Mouse (Mus musculus) limb, embryonic 13.5 days (tissue): ENCODE data around the gene Arhgap42. TPM values are rescaled to one million over a fixed set of nuclear protein-coding genes. Genes with fewer than 3 reads are reported as not detected.

Experiments
- ATAC-seq: fragments of 200-750 bp; cut with Nextera tagmentation; 2 replicates; pipeline ENCODE4 v1.8.0; 2017; ENCODE audit warnings: low read depth, moderate number of reproducible peaks, moderate TSS enrichment; ENCODE audit not compliant: low FRiP score
- H3K27ac ChIP-seq: fragments of 300-500 bp; sonication (generic); 2 replicates; pipeline ENCODE4 v1.5.1; 2015; ENCODE audit warnings: inconsistent platforms, mild to moderate bottlenecking, moderate library complexity
- H3K27me3 ChIP-seq: fragments of 300-500 bp; sonication (generic); 2 replicates; pipeline ENCODE4 v1.6.1; 2015; ENCODE audit warnings: mild to moderate bottlenecking, inconsistent platforms
- H3K36me3 ChIP-seq: fragments of 300-500 bp; sonication (generic); 2 replicates; pipeline ENCODE4 v1.6.1; 2015; ENCODE audit warnings: inconsistent platforms, mild to moderate bottlenecking, moderate library complexity
- H3K4me1 ChIP-seq: fragments of 300-500 bp; sonication (generic); 2 replicates; pipeline ENCODE4 v1.6.1; 2015; ENCODE audit warnings: inconsistent platforms
- H3K4me2 ChIP-seq: fragments of 300-500 bp; sonication (generic); replicated peaks from 2 replicates; pipeline ENCODE4 v1.6.1; 2015; ENCODE audit warnings: inconsistent platforms, mild to moderate bottlenecking, moderate library complexity
- H3K4me3 ChIP-seq: fragments of 300-500 bp; sonication (generic); 2 replicates; pipeline ENCODE4 v1.5.1; 2015; ENCODE audit warnings: moderate library complexity, mild to moderate bottlenecking, inconsistent platforms
- H3K9ac ChIP-seq: fragments of 300-500 bp; sonication (generic); 2 replicates; pipeline ENCODE4 v1.6.1; 2015; ENCODE audit warnings: mild to moderate bottlenecking, inconsistent platforms
- H3K9me3 ChIP-seq: fragments of 300-500 bp; sonication (generic); 2 replicates; pipeline ENCODE4 v1.6.1; 2016; ENCODE audit warnings: inconsistent platforms
- WGBS: fragments of 180-500 bp; shearing (Covaris S2); methylation state at CpG from one replicate; pipeline ENCODE4 v1.1.7; 2015; 5-methylcytosine and 5-hydroxymethylcytosine counted together
- polyA plus RNA-seq: library from polyadenylated mRNA; unstranded; fragments of >200 nt; fragmentation: Nextera tagmentation; extraction: Ambion mirVana; gene quantifications from 2 replicates; pipeline ENCODE4 v1.2.1, GENCODE M21; 2015

The Arhgap42 gene
- polyA plus RNA-seq, 1 experiment from 2014 or later, result 48.0 TPM

- WGBS, result 72% methylated on average over 8 of the region's 8 CpGs
- H3K36me3 ChIP-seq, result no peaks in the 10 kb centered on the region
- ATAC-seq, result no peak
- H3K27me3 ChIP-seq, result no peaks in the 10 kb centered on the region
- no peaks in the 10 kb centered on the region for H3K9me3 ChIP-seq
- no peak overlapping the region for H3K4me2 ChIP-seq
- no peak overlapping the region for H3K9ac ChIP-seq
- no peak overlapping the region for H3K27ac ChIP-seq
- peaks cover 21% of the 10 kb centered on the region for H3K4me1 ChIP-seq
- no peak overlapping the region for H3K4me3 ChIP-seq
Measured at GRCm38 (mm10) chr9:9200827-9201388, 38.0 kb downstream of the Arhgap42 start.

GRCm38 (mm10) chr9:9199170-9199841 lies 39.6 kb downstream of the Arhgap42 start:
- Histone ChIP-seq H3K4me2 (no peak overlapping the region), H3K9me3 (no peaks in the 10 kb centered on the region), H3K36me3 (no peaks in the 10 kb centered on the region), H3K27ac (no peak overlapping the region), H3K4me3 (no peak overlapping the region), H3K27me3 (no peaks in the 10 kb centered on the region), H3K4me1 (peaks cover 28% of the 10 kb centered on the region), H3K9ac (no peak overlapping the region)
- WGBS, result 59% methylated on average over 8 of the region's 8 CpGs
- ATAC-seq, result no peak

- Histone ChIP-seq H3K27ac (no peak overlapping the region), H3K4me3 (no peak overlapping the region), H3K9ac (no peak overlapping the region), H3K4me1 (peaks cover 28% of the 10 kb centered on the region), H3K4me2 (no peak overlapping the region), H3K27me3 (no peaks in the 10 kb centered on the region), H3K9me3 (no peaks in the 10 kb centered on the region), H3K36me3 (no peaks in the 10 kb centered on the region)
- no peak for ATAC-seq
- WGBS, result 42% methylated on average over 3 of the region's 3 CpGs
Measured at GRCm38 (mm10) chr9:9198645-9199044, 40.3 kb downstream of the Arhgap42 start.

GRCm38 (mm10) chr9:9196046-9196445 lies 42.9 kb downstream of the Arhgap42 start:
- Histone ChIP-seq H3K36me3 (no peaks in the 10 kb centered on the region), H3K27me3 (no peaks in the 10 kb centered on the region)
- ATAC-seq, result no peak

GRCm38 (mm10) chr9:9194496-9194895 lies 44.4 kb downstream of the Arhgap42 start:
- ATAC-seq, result no peak
- H3K4me2 ChIP-seq, result no peak overlapping the region
- peaks cover 20% of the 10 kb centered on the region; the same call in 1 of the 2 replicates for H3K4me1 ChIP-seq
- H3K27ac ChIP-seq, result no peak overlapping the region
- H3K27me3 ChIP-seq, result no peaks in the 10 kb centered on the region
- 63% methylated on average over 1 of the region's 1 CpGs for WGBS
- H3K9me3 ChIP-seq, result no peaks in the 10 kb centered on the region
- H3K36me3 ChIP-seq, result no peaks in the 10 kb centered on the region
- H3K9ac ChIP-seq, result no peak overlapping the region
- H3K4me3 ChIP-seq, result no peak overlapping the region

More at GRCm38 (mm10) chr9:9196046-9196445, 42.9 kb downstream of the Arhgap42 start:
- H3K4me3 ChIP-seq, result no peak overlapping the region
- H3K4me1 ChIP-seq, result peaks cover 27% of the 10 kb centered on the region
- H3K9ac ChIP-seq, result no peak overlapping the region
- no peaks in the 10 kb centered on the region for H3K9me3 ChIP-seq
- no peak overlapping the region for H3K4me2 ChIP-seq
- no peak overlapping the region for H3K27ac ChIP-seq

- no peak overlapping the region for H3K9ac ChIP-seq
Measured at GRCm38 (mm10) chr9:9192716-9193115, 46.2 kb downstream of the Arhgap42 start.

GRCm38 (mm10) chr9:9190835-9191234 lies 48.1 kb downstream of the Arhgap42 start:
- no peak overlapping the region for H3K27ac ChIP-seq
- peaks cover 12% of the 10 kb centered on the region for H3K4me1 ChIP-seq
- H3K4me3 ChIP-seq, result no peak overlapping the region
- ATAC-seq, result no peak
- no peaks in the 10 kb centered on the region for H3K9me3 ChIP-seq
- H3K36me3 ChIP-seq, result no peaks in the 10 kb centered on the region
- no peak overlapping the region for H3K4me2 ChIP-seq
- no peak overlapping the region for H3K9ac ChIP-seq
- 89% methylated on average over 1 of the region's 1 CpGs for WGBS
- H3K27me3 ChIP-seq, result no peaks in the 10 kb centered on the region

More at GRCm38 (mm10) chr9:9192716-9193115, 46.2 kb downstream of the Arhgap42 start:
- peaks cover 12% of the 10 kb centered on the region for H3K4me1 ChIP-seq
- no peaks in the 10 kb centered on the region for H3K36me3 ChIP-seq
- WGBS, result 71% methylated on average over 4 of the region's 4 CpGs
- H3K4me3 ChIP-seq, result no peak overlapping the region
- no peak overlapping the region for H3K4me2 ChIP-seq
- H3K27me3 ChIP-seq, result no peaks in the 10 kb centered on the region
- no peaks in the 10 kb centered on the region for H3K9me3 ChIP-seq
- no peak overlapping the region for H3K27ac ChIP-seq
- no peak for ATAC-seq

GRCm38 (mm10) chr9:9188167-9188566 lies 50.7 kb downstream of the Arhgap42 start:
- peaks cover 4% of the 10 kb centered on the region for H3K4me1 ChIP-seq
- H3K27ac ChIP-seq, result no peak overlapping the region
- no peak overlapping the region for H3K4me3 ChIP-seq
- no peak overlapping the region for H3K9ac ChIP-seq
- no peak for ATAC-seq
- no peak overlapping the region for H3K4me2 ChIP-seq
- WGBS, result 79% methylated on average over 3 of the region's 3 CpGs
- no peaks in the 10 kb centered on the region for H3K36me3 ChIP-seq
- H3K9me3 ChIP-seq, result no peaks in the 10 kb centered on the region
- H3K27me3 ChIP-seq, result no peaks in the 10 kb centered on the region

- no peak overlapping the region for H3K4me3 ChIP-seq
- no peak for ATAC-seq
- H3K4me1 ChIP-seq, result 0 out of 2 replicates have a peak, but pooled peaks cover 3% of the 10 kb centered on the region
Measured at GRCm38 (mm10) chr9:9177745-9178144, 61.2 kb downstream of the Arhgap42 start.

GRCm38 (mm10) chr9:9174924-9175323 lies 64.0 kb downstream of the Arhgap42 start:
- peaks cover 6% of the 10 kb centered on the region for H3K36me3 ChIP-seq
- no peaks in the 10 kb centered on the region for H3K27me3 ChIP-seq
- H3K4me3 ChIP-seq, result no peak overlapping the region
- WGBS, result 73% methylated on average over 2 of the region's 2 CpGs
- H3K27ac ChIP-seq, result no peak overlapping the region
- no peak overlapping the region for H3K4me2 ChIP-seq
- ATAC-seq, result no peak
- H3K9ac ChIP-seq, result no peak overlapping the region
- no peaks in the 10 kb centered on the region for H3K9me3 ChIP-seq
- peaks cover 14% of the 10 kb centered on the region for H3K4me1 ChIP-seq

More at GRCm38 (mm10) chr9:9177745-9178144, 61.2 kb downstream of the Arhgap42 start:
- Histone ChIP-seq H3K4me2 (no peak overlapping the region), H3K36me3 (peaks cover 6% of the 10 kb centered on the region), H3K27me3 (no peaks in the 10 kb centered on the region), H3K9ac (no peak overlapping the region), H3K27ac (no peak overlapping the region), H3K9me3 (no peaks in the 10 kb centered on the region)
- 85% methylated on average over 4 of the region's 4 CpGs for WGBS

GRCm38 (mm10) chr9:9174206-9174605 lies 64.7 kb downstream of the Arhgap42 start:
- Histone ChIP-seq H3K27me3 (no peaks in the 10 kb centered on the region), H3K9ac (no peak overlapping the region), H3K4me1 (peaks cover 14% of the 10 kb centered on the region), H3K36me3 (peaks cover 6% of the 10 kb centered on the region), H3K9me3 (no peaks in the 10 kb centered on the region), H3K4me3 (no peak overlapping the region), H3K27ac (no peak overlapping the region), H3K4me2 (no peak overlapping the region)
- WGBS, result 81% methylated on average over 5 of the region's 5 CpGs
- no peak for ATAC-seq

GRCm38 (mm10) chr9:9173091-9173490 lies 65.8 kb downstream of the Arhgap42 start:
- no peak overlapping the region for H3K4me2 ChIP-seq
- no peaks in the 10 kb centered on the region for H3K36me3 ChIP-seq
- no peak for ATAC-seq
- no peaks in the 10 kb centered on the region for H3K9me3 ChIP-seq
- no peak overlapping the region for H3K9ac ChIP-seq
- no peaks in the 10 kb centered on the region for H3K27me3 ChIP-seq
- H3K27ac ChIP-seq, result no peak overlapping the region
- no peak overlapping the region for H3K4me3 ChIP-seq
- WGBS, result 75% methylated on average over 1 of the region's 1 CpGs
- H3K4me1 ChIP-seq, result peaks cover 14% of the 10 kb centered on the region
